Mouse (Mus musculus) adrenal gland, postnatal 25 days (tissue): ENCODE measurements around the gene March7. TPM values are rescaled to one million over a fixed set of nuclear protein-coding genes. Genes with fewer than 3 reads are reported as not detected.
A peak's percentile ranks its signal among the peaks of the same experiment; 100 is the strongest.

Source experiments
- DNase-seq: peaks from one replicate; pipeline ENCODE4 v3.0.0; 2021; ENCODE audit warnings: mixed read lengths
- total RNA-seq: library from RNA; stranded (reverse); gene quantifications from 2 replicates; pipeline ENCODE4 v1.2.3, GENCODE M21; 2021

Gene March7
- total RNA-seq, 1 experiment from 2014 or later, result 55.5 TPM

- no peak for DNase-seq
These were observed 5.0 kb downstream of the March7 start for GRCm38 (mm10) chr2:60214683-60215082.

GRCm38 (mm10) chr2:60216547-60217153 lies 7.0 kb downstream of the March7 start:
- DNase-seq, result no peak

- no peak for DNase-seq
These were observed 7.9 kb downstream of the March7 start for GRCm38 (mm10) chr2:60217620-60218019.

GRCm38 (mm10) chr2:60221236-60221635 lies 11.5 kb downstream of the March7 start:
- peak; percentile 37 for DNase-seq

- no peak for DNase-seq
These were observed 12.3 kb downstream of the March7 start for GRCm38 (mm10) chr2:60221954-60222353.

GRCm38 (mm10) chr2:60223489-60223888 lies 13.8 kb downstream of the March7 start:
- no peak for DNase-seq

- DNase-seq, result no peak
These were observed 18.8 kb downstream of the March7 start for GRCm38 (mm10) chr2:60228470-60228869.

GRCm38 (mm10) chr2:60230361-60230760 lies 20.7 kb downstream of the March7 start:
- DNase-seq, result no peak

- DNase-seq, result peak; percentile 19
These were observed 23.5 kb downstream of the March7 start for GRCm38 (mm10) chr2:60233147-60233546.

GRCm38 (mm10) chr2:60234506-60234905 lies 24.8 kb downstream of the March7 start:
- no peak for DNase-seq

- no peak for DNase-seq
These were observed 43.1 kb downstream of the March7 start for GRCm38 (mm10) chr2:60252782-60253181.

GRCm38 (mm10) chr2:60253506-60253905 lies 43.8 kb downstream of the March7 start:
- no peak for DNase-seq

- no peak for DNase-seq
These were observed 47.1 kb downstream of the March7 start for GRCm38 (mm10) chr2:60256751-60257150.

- DNase-seq, result no peak
These were observed 49.5 kb downstream of the March7 start for GRCm38 (mm10) chr2:60259186-60259585.

GRCm38 (mm10) chr2:60260621-60261350 lies 51.1 kb downstream of the March7 start:
- DNase-seq, result no peak

GRCm38 (mm10) chr2:60267567-60267966 lies 57.9 kb downstream of the March7 start:
- DNase-seq, result no peak

GRCm38 (mm10) chr2:60269856-60270479 lies 60.3 kb downstream of the March7 start:
- no peak for DNase-seq

- DNase-seq, result no peak
These were observed 68.9 kb downstream of the March7 start for GRCm38 (mm10) chr2:60278627-60279026.

GRCm38 (mm10) chr2:60282625-60283024 lies 72.9 kb downstream of the March7 start:
- no peak for DNase-seq

- no peak for DNase-seq
These were observed 73.6 kb downstream of the March7 start for GRCm38 (mm10) chr2:60283208-60283750.

- DNase-seq, result peak; percentile 80
These were observed 74.2 kb downstream of the March7 start for GRCm38 (mm10) chr2:60283751-60284466.

GRCm38 (mm10) chr2:60284467-60284821 lies 74.8 kb downstream of the March7 start, which contains the start of gene Cd302:
Gene Cd302, minus strand, starts transcription at chr2:60284488.
- no peak for DNase-seq
